Mouse (Mus musculus): ENCODE measurements around the gene Slc1a1.

The Slc1a1 gene

DNA sequence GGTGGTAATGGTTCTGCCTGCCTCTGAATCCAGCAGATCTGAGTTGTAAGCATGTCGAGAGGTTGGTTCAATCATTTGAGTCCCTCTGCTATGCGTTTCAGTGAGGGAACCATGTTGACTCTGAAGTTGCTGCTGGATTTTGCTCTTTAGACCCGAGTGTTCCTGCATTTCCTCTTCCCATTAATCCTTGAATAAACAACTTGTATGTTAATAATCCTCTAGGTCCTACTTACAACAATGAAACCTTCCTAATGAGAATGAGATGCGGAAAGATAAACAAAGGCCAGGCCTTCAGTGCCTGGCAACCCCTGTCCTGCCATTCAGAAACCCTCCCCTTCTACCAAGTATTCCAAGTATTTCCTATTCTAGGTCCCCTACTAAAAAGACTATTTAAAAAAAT is 81.6 kb downstream of the Slc1a1 start:
- no peak for DNase-seq (ENCODE audit: low spot score)

DNA sequence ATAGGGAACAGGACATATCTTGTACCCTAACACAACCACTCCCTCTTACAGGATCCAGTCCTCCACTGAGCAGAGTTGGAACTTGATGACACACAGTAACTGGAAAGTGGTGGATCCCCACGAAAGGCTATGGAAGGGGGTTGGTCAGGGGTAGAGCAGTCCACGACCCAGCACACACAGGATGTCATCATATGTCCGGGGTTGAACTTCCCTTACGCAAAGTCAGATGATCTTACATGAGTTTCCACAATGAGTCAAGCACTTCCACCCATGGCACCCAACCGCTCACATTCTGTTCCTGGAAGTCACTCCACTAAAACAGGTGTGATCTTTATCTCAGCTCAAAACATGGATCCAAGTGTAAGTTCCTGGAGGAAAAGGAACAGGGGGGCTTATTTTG is 83.0 kb downstream of the Slc1a1 start:
- no peak for DNase-seq (ENCODE audit: low spot score)

DNA sequence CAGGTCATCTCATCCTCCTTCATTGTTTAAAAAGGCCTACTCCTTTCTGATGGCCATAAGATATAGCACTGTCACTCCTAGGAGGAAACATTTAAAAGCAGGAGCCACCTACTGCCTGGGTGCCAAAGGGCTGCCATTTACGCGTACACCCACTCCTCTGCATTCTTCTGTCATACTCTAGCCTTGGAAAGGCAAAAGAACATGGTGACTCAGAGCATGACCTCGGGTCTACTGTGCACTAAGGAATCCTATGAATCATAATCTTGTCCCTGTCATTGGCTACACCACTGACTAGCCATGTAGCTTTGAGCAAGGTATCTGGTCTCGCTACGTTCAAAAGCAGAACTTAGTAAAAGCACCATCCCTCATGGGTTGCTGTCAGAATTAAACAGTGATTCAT is 91.5 kb downstream of the Slc1a1 start:
- no peak for DNase-seq (ENCODE audit: low spot score)

DNA sequence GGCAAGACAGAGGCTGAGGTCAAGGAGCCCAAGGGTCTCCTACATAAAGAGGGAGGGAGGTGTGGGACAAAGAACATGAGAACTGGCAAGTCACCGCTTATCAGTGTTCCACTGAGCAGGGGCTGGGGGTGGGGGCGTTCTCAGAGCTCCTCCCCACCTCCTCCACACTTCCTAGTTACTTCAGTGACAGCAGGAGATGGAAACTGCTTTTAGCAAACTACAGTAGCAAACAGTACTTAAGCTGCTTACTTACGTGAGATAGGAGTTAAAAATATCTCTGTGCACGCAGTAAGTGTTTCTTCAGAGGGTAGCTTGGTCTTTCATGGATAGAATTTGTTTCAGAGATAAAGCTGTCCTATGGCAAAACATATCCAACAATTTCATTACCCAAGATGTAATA is 92.5 kb downstream of the Slc1a1 start:
- no peak for DNase-seq (ENCODE audit: low spot score)

DNA sequence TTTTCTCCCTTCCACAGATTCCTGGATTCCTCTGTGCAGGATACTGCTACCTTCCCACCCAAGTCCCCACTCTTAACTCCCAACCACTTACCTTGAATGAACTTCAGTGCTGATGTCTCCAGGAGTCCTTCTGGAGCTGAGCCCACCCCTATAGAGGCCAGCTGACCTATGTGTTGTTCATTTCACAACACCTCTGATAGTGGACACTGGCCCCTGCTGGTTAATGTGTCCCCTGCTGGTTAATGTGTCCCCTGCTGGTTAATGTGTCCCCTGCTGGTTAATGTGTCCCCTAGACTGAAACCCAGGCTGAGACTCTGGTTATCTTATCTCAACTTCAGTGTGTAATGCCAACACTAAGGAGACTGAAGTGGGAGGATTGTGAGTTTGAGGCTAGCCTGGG is 94.2 kb downstream of the Slc1a1 start:
- no peak for DNase-seq (ENCODE audit: low spot score)

DNA sequence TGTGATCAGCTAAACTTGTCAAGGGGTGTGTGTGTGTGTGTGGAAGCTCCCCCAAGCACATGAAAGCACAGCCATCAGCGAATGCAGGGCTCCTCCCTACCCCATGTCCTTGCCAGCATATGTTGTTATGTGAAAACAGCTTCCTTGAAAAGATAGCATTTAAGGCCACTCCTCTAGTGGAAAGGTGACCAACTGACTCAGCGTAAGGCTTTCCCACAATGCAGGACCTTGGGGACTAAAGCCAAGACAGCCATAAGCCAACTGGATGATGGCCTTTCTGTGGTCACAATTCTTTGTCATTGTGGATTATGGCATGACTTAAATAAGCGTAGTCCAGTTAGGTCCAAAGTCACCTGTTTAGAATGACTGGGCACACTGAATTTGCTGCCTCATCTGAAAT is 100.0 kb downstream of the Slc1a1 start:
- DNase-seq (ENCODE audit: low spot score) = no peak

DNA sequence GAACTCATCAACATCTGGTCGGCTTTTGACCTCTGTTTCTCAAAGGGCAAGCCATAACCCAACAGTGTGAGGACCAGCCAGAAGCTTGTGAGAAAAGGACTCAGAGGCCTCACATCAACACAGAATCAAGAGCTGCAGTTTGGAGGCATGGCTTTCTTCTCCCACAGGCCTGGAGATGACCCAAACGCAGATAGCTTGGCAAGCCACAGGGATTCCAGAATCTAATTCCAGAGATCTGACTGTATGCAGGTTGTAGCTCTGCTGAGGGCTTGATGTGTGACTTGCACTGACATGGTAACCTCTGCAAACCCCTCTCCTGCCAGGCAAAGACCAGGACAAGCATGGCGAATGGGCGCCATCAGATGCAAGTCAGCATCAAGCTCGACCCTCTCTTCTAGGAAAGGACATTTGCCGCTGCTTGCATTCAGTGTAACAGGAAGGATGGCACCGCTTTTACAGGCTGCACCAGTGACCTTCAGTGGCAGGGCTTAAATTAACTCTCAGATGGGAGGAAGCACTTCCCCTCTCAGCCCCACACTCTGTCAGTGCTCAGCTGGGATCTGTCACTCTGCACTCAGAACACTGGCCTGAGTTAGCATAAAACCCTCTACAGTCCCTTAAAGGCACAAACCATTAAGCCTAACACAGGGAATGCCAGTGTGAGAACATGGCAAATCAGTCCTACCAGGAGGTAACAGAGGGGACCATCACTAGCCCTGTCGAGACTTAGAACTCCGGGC is 105.5 kb downstream of the Slc1a1 start:
- no peak for DNase-seq (ENCODE audit: low spot score)

DNA sequence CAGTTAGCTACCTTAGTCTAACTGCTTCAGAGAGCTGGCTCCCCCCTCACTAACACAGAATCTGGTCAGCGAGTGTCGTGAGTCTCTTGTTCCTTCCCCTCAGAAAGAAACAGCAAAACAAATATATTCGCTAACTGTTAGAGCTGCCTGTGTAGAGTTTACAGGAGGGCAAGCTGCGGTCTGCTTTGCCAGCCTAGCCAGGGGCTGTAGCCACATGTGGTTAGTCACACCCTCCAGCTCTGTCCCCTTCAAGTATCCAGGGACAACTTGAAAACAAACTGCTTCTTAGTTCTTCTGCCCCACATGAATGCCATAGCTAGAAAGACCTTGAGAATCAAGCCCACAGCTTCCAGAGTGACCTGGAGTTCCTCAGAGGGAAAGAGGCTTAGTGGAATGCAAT is 106.4 kb downstream of the Slc1a1 start:
- DNase-seq (ENCODE audit: low spot score) = no peak

DNA sequence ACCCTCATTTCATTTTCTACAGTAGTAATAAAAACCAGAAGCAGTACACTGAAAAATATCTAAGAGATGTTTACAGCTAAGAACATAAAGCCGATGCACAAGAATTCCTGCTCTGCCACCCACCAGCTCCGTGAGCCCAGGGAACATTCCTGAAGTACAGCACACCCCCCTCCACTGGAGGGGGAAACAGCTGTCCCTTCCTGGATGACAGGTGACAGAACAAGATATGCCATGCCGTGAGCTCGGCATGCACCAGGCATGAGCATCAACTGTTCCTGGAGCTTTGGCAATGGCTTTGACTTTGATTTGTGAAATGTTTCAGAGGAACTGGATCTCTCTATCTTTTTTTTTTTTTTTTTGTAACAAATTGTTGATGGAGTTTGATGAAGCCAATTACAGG is 111.9 kb downstream of the Slc1a1 start:
- DNase-seq (ENCODE audit: low spot score) = no peak

DNA sequence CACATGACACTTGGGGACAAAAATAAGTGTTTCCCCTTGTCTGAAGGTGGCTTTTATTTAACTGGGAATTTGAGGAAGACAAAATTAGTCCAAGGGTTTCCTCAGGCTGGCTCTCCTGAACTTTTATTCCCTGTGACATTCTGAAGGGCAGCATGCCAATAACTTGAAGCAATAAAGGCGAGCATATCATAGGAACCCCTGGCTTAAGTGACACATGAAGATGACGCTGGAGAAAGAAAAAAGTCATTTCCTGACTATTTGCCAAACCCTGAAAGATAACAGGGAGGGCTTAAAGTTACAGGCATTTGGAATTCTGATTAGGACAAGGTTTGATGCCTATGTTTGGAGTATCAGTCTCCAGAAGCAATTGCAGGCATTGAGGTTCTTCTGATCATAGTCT is 112.5 kb downstream of the Slc1a1 start:
- DNase-seq (ENCODE audit: low spot score) = no peak

DNA sequence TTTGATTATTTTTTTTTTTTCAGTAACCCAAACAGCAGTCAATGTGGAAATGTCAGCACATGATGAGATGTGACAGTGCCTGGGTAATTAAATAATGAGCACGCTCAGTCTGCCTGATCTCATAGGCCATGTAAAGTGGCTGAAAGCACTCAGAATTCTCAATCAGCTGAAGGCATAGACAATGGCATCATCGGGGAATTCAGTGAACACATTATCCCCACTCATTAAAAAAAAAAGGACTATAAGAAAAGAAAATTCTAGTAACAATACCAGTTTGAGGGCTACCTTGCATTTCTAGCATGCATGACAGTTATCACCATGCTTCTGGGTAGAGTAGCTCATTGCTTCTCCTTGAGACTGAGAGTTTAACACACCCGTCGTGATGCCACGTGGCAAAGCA is 116.4 kb downstream of the Slc1a1 start:
- no peak for DNase-seq (ENCODE audit: low spot score)

DNA sequence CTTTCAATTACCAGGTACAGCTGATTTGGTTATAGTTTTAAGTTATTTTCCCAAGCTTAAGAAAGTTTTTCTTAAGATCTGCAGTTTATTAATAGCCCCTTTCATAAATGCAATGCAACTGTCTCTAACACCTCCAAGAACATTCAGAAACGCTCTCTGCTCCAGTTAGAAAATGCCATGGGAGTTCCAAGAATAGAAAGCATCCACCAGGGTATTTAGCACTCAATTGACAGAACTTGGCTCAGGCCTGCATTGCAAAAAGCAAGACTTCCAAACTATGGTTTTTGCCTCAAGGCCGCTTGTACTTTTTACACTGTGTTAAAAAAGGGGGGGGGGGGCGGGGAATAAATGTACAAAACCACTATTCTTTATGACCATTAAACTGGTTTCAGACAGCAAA is 128.3 kb downstream of the Slc1a1 start:
- no peak for DNase-seq (ENCODE audit: low spot score)

DNA sequence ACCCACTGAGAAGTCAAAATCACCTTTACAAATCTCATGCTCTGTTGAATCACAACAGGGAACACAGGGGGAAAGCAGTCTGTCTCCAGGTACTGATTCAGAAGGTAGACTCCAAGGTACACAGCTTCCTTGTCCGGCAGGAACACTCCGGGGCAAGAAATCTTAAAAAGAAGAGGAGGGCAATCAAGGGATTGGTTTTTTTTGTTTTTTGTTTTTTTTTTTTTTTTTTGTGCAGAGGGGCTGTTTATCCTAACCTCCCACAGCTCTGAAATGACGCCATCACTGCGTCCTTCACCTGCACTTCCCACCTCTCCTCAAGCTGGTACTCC is 128.6 kb downstream of the Slc1a1 start:
- no peak for DNase-seq (ENCODE audit: low spot score)
